Mouse (Mus musculus) liver, embryonic 11.5 days (tissue): ENCODE results near the gene 5330417C22Rik. TPM values are rescaled to one million over a fixed set of nuclear protein-coding genes. Genes with fewer than 3 reads are reported as not detected.

Experiments used
- ATAC-seq: fragments of 200-750 bp; cut with Nextera tagmentation; replicated peaks from 2 replicates; pipeline ENCODE4 v1.8.0; 2017; ENCODE audit warnings: moderate number of reproducible peaks, mild to moderate bottlenecking, moderate TSS enrichment, moderate library complexity; ENCODE audit not compliant: low FRiP score
- DNase-seq: peaks from one replicate; pipeline ENCODE4 v3.0.0-alpha.2; 2017; ENCODE audit warnings: low spot score
- H3K27ac ChIP-seq: fragments of 300-500 bp; sonication (generic); 2 replicates; pipeline ENCODE4 v1.5.1; 2014; ENCODE audit warnings: mild to moderate bottlenecking, low read depth, low read length, control low read depth
- H3K27me3 ChIP-seq: fragments of 300-500 bp; sonication (generic); replicated peaks from 2 replicates; pipeline ENCODE4 v1.6.1; 2014; ENCODE audit warnings: low read length, mixed read lengths; ENCODE audit not compliant: control insufficient read depth, insufficient read depth
- H3K36me3 ChIP-seq: fragments of 300-500 bp; sonication (generic); 2 replicates; pipeline ENCODE4 v1.6.1; 2014; ENCODE audit warnings: mild to moderate bottlenecking, low read length, moderate library complexity, mixed read lengths; ENCODE audit not compliant: control insufficient read depth, insufficient read depth
- H3K4me1 ChIP-seq: fragments of 300-500 bp; sonication (generic); replicated peaks from 2 replicates; pipeline ENCODE4 v1.6.1; 2014; ENCODE audit warnings: low read length, mixed read lengths; ENCODE audit not compliant: control insufficient read depth, insufficient read depth
- H3K4me2 ChIP-seq: fragments of 300-500 bp; sonication (generic); 2 replicates; pipeline ENCODE4 v1.6.1; 2014; ENCODE audit warnings: mild to moderate bottlenecking, control low read depth, moderate library complexity
- H3K4me3 ChIP-seq: fragments of 300-500 bp; sonication (generic); 2 replicates; pipeline ENCODE4 v1.5.1; 2014; ENCODE audit warnings: low read depth, low read length, control low read depth
- H3K9ac ChIP-seq: fragments of 300-500 bp; sonication (generic); 2 replicates; pipeline ENCODE4 v1.6.1; 2014; ENCODE audit warnings: low read depth, low read length, control low read depth
- H3K9me3 ChIP-seq: fragments of 300-500 bp; sonication (generic); 2 replicates; pipeline ENCODE4 v1.6.1; 2016; ENCODE audit warnings: low read length, inconsistent platforms, mixed read lengths; ENCODE audit not compliant: control insufficient read depth
- WGBS: fragments of 180-500 bp; shearing (Covaris S2); extraction: QIAGEN DNeasy Blood & Tissue Kit; methylation state at CpG from one replicate; pipeline ENCODE4 v1.1.7; 2014; 5-methylcytosine and 5-hydroxymethylcytosine counted together
- microRNA-seq: library from miRNA; unstranded; fragments of <30 nt; microRNA quantifications from one replicate; pipeline ENCODE4, GENCODE M21; 2017; ENCODE audit warnings: borderline number of aligned reads
- polyA plus RNA-seq: library from polyadenylated mRNA; unstranded; fragments of >200 nt; fragmentation: Nextera tagmentation; extraction: Ambion mirVana; gene quantifications from 2 replicates; pipeline ENCODE4 v1.2.1, GENCODE M21; 2014

The 5330417C22Rik gene
- polyA plus RNA-seq, 1 experiment from 2014 or later, result 0.10 TPM

DNA sequence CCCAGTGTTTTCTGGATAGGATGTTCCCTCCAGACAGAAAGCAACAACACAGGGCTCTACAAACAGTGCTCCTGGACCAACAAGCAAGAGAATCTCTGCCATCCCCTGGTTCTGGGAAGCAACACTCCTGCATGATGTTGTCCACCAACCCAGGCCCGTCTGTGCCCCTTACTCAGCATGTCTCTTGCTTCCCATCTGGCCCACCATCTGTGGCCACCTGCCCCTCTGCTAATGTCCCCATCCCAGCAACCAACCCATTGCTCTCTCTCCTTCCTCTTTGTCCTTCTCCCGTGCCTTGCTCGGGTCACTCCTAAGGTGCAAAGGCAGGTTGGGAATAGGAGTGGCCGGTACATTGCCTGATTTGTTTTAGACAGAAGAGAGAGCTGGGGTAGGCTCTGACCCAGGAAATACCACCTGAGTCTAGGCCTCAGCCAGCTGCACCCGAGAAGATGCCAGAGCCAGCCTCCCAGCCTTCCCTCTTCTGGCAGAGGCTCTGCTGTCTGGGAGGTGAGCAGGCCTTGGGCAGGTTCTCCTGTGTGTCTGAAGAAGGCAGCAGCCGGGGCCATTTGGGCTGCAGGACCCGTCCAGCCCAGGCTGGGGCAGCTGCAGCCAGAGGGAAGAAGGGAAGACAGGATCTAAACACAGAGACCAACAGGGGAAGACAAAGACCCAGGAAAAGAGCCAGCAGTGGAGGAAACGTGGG lies 126.5 kb downstream of the 5330417C22Rik start:
- no peak overlapping the region for H3K9ac ChIP-seq
- 58% methylated on average over 8 of the region's 8 CpGs for WGBS
- peaks cover 4% of the 10 kb centered on the region for H3K27me3 ChIP-seq
- H3K36me3 ChIP-seq, result no peaks in the 10 kb centered on the region; the same call in none of the 2 replicates
- H3K9me3 ChIP-seq, result no peaks in the 10 kb centered on the region; the same call in 1 of the 2 replicates
- ATAC-seq (no peak), DNase-seq (no peak)
- H3K4me1 ChIP-seq, result no peaks in the 10 kb centered on the region
- H3K4me2 ChIP-seq, result no peak overlapping the region
- no peak overlapping the region for H3K4me3 ChIP-seq
- no peak overlapping the region for H3K27ac ChIP-seq

DNA sequence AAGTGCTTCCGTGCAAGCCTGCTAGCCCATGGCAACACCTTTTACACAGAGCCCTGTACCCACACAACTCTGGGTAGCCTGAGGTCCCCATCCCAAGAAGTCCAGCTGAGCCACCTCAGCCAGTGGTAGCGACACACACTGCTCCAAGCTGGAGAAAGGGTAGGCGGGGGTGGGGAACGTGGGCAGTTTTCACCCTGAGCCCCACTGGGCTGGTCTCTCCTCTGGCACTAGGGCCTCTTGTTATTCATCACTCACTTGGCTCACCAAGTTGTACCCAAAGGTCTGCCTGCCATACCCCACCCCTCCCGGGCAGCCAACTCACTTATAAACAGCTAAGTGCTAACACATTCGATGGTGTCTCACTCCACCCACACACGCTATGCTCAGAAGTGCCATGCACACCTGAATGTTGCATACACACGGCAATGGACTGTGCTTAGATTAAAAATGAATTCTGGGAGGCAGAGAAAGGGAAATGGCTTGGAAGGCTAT lies 127.8 kb downstream of the 5330417C22Rik start:
- Histone ChIP-seq H3K4me1 (no peaks in the 10 kb centered on the region), H3K27ac (no peak overlapping the region), H3K9me3 (no peaks in the 10 kb centered on the region; the same call in 1 of the 2 replicates), H3K9ac (no peak overlapping the region), H3K27me3 (no peaks in the 10 kb centered on the region), H3K4me3 (no peak overlapping the region), H3K4me2 (no peak overlapping the region), H3K36me3 (no peaks in the 10 kb centered on the region; the same call in 1 of the 2 replicates)
- no peak for DNase-seq
- 88% methylated on average over 8 of the region's 8 CpGs for WGBS
- no peak for ATAC-seq

DNA sequence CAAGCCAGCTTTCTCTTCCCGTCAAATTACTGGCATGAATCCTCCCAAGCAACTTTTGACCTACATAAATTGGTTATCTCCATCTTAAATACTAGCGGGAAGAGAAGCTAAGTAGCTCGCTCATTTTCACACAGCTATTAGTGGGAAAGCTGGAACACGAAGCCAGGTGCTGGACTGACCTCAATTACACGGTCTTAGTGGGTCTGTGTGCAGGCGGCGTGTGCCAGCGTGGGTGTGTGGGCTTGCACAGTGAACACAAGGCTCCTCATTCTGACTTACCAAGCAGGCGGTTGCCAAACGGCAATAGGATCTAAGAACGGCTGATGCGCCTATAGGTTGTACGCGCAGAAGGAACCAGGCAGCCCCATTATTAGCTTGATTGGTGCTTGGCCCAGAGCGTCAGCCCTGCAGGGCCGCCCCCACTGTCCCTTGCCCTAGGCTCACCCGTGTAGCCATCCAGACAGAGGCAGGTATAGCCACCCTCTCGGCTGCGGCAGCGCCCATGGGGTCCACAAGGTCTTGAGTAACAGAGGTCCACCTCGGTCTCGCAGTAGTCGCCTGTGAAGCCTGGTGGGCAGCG lies 129.9 kb downstream of the 5330417C22Rik start:
- no peaks in the 10 kb centered on the region for H3K27me3 ChIP-seq
- H3K4me2 ChIP-seq, result no peak overlapping the region
- ATAC-seq, result no peak
- 79% methylated on average over 24 of the region's 24 CpGs for WGBS
- no peak overlapping the region for H3K27ac ChIP-seq
- H3K4me1 ChIP-seq, result no peaks in the 10 kb centered on the region
- no peak overlapping the region for H3K4me3 ChIP-seq
- H3K36me3 ChIP-seq, result no peaks in the 10 kb centered on the region
- DNase-seq, result no peak
- H3K9ac ChIP-seq, result no peak overlapping the region
- H3K9me3 ChIP-seq, result no peaks in the 10 kb centered on the region

Small RNA genes within 50 kb of the gene (microRNA-seq; reads per million reads assigned to microRNA genes)
- not detected for gene Gm22860

Other genes starting within 250 kb of the 5330417C22Rik start
- 0.47 and 1.2 TPM in 2 replicates for gene Mybphl, start 171.6 kb downstream of the 5330417C22Rik start, polyA plus RNA-seq
- 33.2 and 34.0 TPM in 2 replicates for gene Psrc1, start 152.7 kb downstream of the 5330417C22Rik start, polyA plus RNA-seq
- 2.4 and 2.5 TPM in 2 replicates for gene Celsr2, start 121.0 kb downstream of the 5330417C22Rik start, polyA plus RNA-seq
- gene Sars, start 91.3 kb downstream of the 5330417C22Rik start, polyA plus RNA-seq, result 194 and 199 TPM in 2 replicates
- gene 1700013F07Rik, start 2.4 kb downstream of the 5330417C22Rik start, polyA plus RNA-seq, result not detected in 2 replicates
- gene Tmem167b, start 25.9 kb upstream of the 5330417C22Rik start, polyA plus RNA-seq, result 23.0 and 27.7 TPM in 2 replicates
- 21.7 and 23.2 TPM in 2 replicates for gene Taf13, start 35.2 kb upstream of the 5330417C22Rik start, polyA plus RNA-seq
- gene Wdr47, start 54.7 kb upstream of the 5330417C22Rik start, polyA plus RNA-seq, result 3.8 and 4.5 TPM in 2 replicates
- 65.4 and 69.9 TPM in 2 replicates for gene Clcc1, start 117.4 kb upstream of the 5330417C22Rik start, polyA plus RNA-seq
- 41.8 and 46.2 TPM in 2 replicates for gene Gpsm2, start 185.8 kb upstream of the 5330417C22Rik start, polyA plus RNA-seq
- 0.44 and 0.45 TPM in 2 replicates for gene Aknad1, start 203.1 kb upstream of the 5330417C22Rik start, polyA plus RNA-seq